Mouse (Mus musculus): ENCODE results near the gene Capns2. TPM values are rescaled to one million over a fixed set of nuclear protein-coding genes. Genes with fewer than 3 reads are reported as not detected.

The Capns2 gene
- 0.36 TPM for polyA plus RNA-seq (2014; fragmentation: Illumina TruSeq; extraction: RNeasy Lipid Tissue Mini Kit (QIAGEN cat#74804); ENCODE audit: low read depth, low replicate concordance)

DNA sequence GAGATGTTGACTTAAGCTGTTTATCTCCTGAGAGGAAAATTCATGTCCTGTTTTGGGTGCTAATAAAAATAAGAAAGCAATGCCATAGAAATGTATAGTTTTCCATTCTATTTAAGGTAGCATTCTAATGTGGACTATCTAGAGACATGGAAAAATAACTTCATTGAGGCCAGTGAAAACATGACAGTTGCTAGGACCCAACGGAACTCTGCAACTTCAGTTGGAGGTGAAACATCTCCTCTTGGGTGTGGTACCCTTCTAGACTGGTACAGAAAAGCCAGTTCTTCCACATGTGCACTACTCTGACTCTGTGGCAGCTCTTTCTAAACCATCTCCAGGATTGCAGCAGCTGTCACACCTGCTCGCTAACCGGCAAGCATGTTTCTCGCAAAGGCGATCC lies at the start of gene Capns2:
Capns2 (plus strand) TSS at position 301 of the 400 bp plus-strand sequence.

DNA sequence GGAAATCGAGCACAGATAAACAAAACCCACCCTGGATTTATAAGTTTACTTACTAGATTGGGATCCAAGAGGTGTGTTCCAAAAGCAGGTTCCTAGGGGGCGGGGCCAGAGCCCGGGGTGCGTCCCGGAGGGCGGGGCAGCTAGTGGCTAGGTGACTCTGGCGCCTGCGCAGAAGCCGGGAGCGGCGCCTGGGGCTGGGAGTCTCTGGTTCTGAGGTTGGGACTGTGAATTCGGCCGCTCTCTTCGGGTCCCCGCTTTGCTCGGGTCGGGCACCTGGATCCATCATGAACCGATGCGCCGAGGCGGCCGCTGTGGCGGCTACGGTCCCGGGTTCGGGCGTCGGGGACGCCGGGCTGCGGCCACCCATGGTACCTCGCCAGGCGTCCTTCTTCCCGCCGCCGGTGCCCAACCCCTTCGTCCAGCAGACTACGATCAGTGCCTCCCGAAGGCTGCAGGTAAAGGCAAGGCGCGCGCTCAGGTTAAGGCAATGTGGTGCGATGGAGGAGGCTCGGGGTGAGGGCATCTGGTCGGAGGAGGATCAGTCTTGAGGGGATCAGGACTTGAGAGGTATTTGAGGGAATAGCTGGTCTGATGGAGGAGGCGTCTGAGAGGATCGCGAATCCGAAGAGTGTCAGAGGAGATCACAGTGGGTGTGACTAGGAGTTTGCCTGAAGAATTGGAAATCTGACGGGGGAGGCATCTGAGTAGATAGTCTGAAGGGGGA lies 45.9 kb upstream of the Capns2 start, which contains the start of gene Lpcat2:
Lpcat2 (plus strand) TSS at position 169 of the 724 bp plus-strand sequence.

Other genes with a start within 250 kb of the Capns2 start
- gene Irx6, start 227.1 kb upstream of the Capns2 start, polyA plus RNA-seq (2014; fragmentation: Illumina TruSeq; extraction: RNeasy Lipid Tissue Mini Kit (QIAGEN cat#74804); ENCODE audit: low read depth, low replicate concordance), result not detected
- 1.4 TPM for gene Mmp2, start 74.1 kb upstream of the Capns2 start, polyA plus RNA-seq (2014; fragmentation: Illumina TruSeq; extraction: RNeasy Lipid Tissue Mini Kit (QIAGEN cat#74804); ENCODE audit: low read depth, low replicate concordance)
- 0.67 TPM for gene Lpcat2, start 46.1 kb upstream of the Capns2 start, polyA plus RNA-seq (2014; fragmentation: Illumina TruSeq; extraction: RNeasy Lipid Tissue Mini Kit (QIAGEN cat#74804); ENCODE audit: low read depth, low replicate concordance)
- 0.03 TPM for gene Slc6a2, start 58.7 kb downstream of the Capns2 start, polyA plus RNA-seq (2014; fragmentation: Illumina TruSeq; extraction: RNeasy Lipid Tissue Mini Kit (QIAGEN cat#74804); ENCODE audit: low read depth, low replicate concordance)
- gene Ces1a, start 146.8 kb downstream of the Capns2 start, polyA plus RNA-seq (2014; fragmentation: Illumina TruSeq; extraction: RNeasy Lipid Tissue Mini Kit (QIAGEN cat#74804); ENCODE audit: low read depth, low replicate concordance), result 2.4 TPM
- not detected for gene Ces1b, start 178.6 kb downstream of the Capns2 start, polyA plus RNA-seq (2014; fragmentation: Illumina TruSeq; extraction: RNeasy Lipid Tissue Mini Kit (QIAGEN cat#74804); ENCODE audit: low read depth, low replicate concordance)
- gene Ces1c, start 229.9 kb downstream of the Capns2 start, polyA plus RNA-seq (2014; fragmentation: Illumina TruSeq; extraction: RNeasy Lipid Tissue Mini Kit (QIAGEN cat#74804); ENCODE audit: low read depth, low replicate concordance), result 0.22 TPM